Mouse (Mus musculus) T-cell, adult 2 months (primary cell): ENCODE results near the gene Guca1a.

Source experiments
- DNase-seq: peaks from one replicate; pipeline ENCODE4 v3.0.0; 2022; ENCODE audit warnings: low spot score

The Guca1a gene

GRCm38 (mm10) chr17:47409897-47410861 is 9.8 kb upstream of the Guca1a start:
- DNase-seq = peak; percentile 10

- peak; percentile 41 for DNase-seq
Observed at GRCm38 (mm10) chr17:47408558-47408898, 8.1 kb upstream of the Guca1a start.

GRCm38 (mm10) chr17:47407717-47408557 is 7.6 kb upstream of the Guca1a start:
- DNase-seq = no peak

GRCm38 (mm10) chr17:47399091-47399490 is 1.3 kb downstream of the Guca1a start:
- DNase-seq = no peak

- peak; percentile 48 for DNase-seq
Observed at GRCm38 (mm10) chr17:47395376-47395913, 4.9 kb downstream of the Guca1a start.

GRCm38 (mm10) chr17:47394223-47394869 is 6.0 kb downstream of the Guca1a start:
- DNase-seq = peak; percentile 25

- peak; percentile 49 for DNase-seq
Observed at GRCm38 (mm10) chr17:47386649-47387048, 13.7 kb downstream of the Guca1a start.

- no peak for DNase-seq
Observed at GRCm38 (mm10) chr17:47385145-47385544, 15.2 kb downstream of the Guca1a start, which contains the start of gene Guca1b. TSS of gene Guca1b (plus strand) at chr17:47385393.

- DNase-seq = no peak
Observed at GRCm38 (mm10) chr17:47384064-47384463, 16.3 kb downstream of the Guca1a start.

- no peak for DNase-seq
Observed at GRCm38 (mm10) chr17:47383266-47383665, 17.1 kb downstream of the Guca1a start.

GRCm38 (mm10) chr17:47381917-47382316 is 18.5 kb downstream of the Guca1a start:
- DNase-seq = no peak

GRCm38 (mm10) chr17:47378133-47378532 is 22.3 kb downstream of the Guca1a start:
- DNase-seq = no peak

GRCm38 (mm10) chr17:47376779-47377280 is 23.6 kb downstream of the Guca1a start:
- DNase-seq = no peak

GRCm38 (mm10) chr17:47373991-47374390 is 26.4 kb downstream of the Guca1a start:
- no peak for DNase-seq

GRCm38 (mm10) chr17:47371451-47371850 is 28.9 kb downstream of the Guca1a start:
- DNase-seq = peak; percentile 71

GRCm38 (mm10) chr17:47369087-47369443 is 31.3 kb downstream of the Guca1a start:
- DNase-seq = no peak

GRCm38 (mm10) chr17:47368401-47369086 is 31.8 kb downstream of the Guca1a start, which contains the start of gene Mrps10:
TSS of gene Mrps10 (plus strand) at chr17:47368887.
- peak; percentile 87 for DNase-seq

GRCm38 (mm10) chr17:47361343-47361742 is 39.0 kb downstream of the Guca1a start:
- no peak for DNase-seq

GRCm38 (mm10) chr17:47359964-47360363 is 40.4 kb downstream of the Guca1a start:
- DNase-seq = peak; percentile 46

- DNase-seq = no peak
Observed at GRCm38 (mm10) chr17:47349721-47350319, 50.6 kb downstream of the Guca1a start.
